Mouse (Mus musculus) ovary, postnatal 10 days (tissue): Measurements from ENCODE around the gene 2810004N23Rik.
"Not testable (repeated sequence)": the region's sequence is repeated elsewhere in the genome, so short reads cannot be mapped to it uniquely, and the experiment has no call there.

Experiments used
- DNase-seq: peaks from one replicate; pipeline ENCODE4 v3.0.0; 2022; ENCODE audit warnings: low spot score

2810004N23Rik gene

GRCm38 (mm10) chr8:124866669-124867068 is 3.7 kb upstream of the 2810004N23Rik start:
- no peak for DNase-seq

GRCm38 (mm10) chr8:124863729-124864128 is 809 bp upstream of the 2810004N23Rik start:
- DNase-seq, result no peak

GRCm38 (mm10) chr8:124863163-124863677 is 300 bp upstream of the 2810004N23Rik start:
- DNase-seq, result no peak

GRCm38 (mm10) chr8:124860188-124860587 is 2.7 kb downstream of the 2810004N23Rik start:
- no peak for DNase-seq

- DNase-seq, result no peak
These were observed 3.5 kb downstream of the 2810004N23Rik start for GRCm38 (mm10) chr8:124859466-124859865.

- no peak for DNase-seq
These were observed 9.4 kb downstream of the 2810004N23Rik start for GRCm38 (mm10) chr8:124853511-124853910.

GRCm38 (mm10) chr8:124845573-124845972 is 17.3 kb downstream of the 2810004N23Rik start:
- no peak for DNase-seq

- no peak for DNase-seq
These were observed 17.8 kb downstream of the 2810004N23Rik start for GRCm38 (mm10) chr8:124845131-124845530.

GRCm38 (mm10) chr8:124842929-124843328 is 20.0 kb downstream of the 2810004N23Rik start:
- DNase-seq, result not testable (repeated sequence)

- DNase-seq, result no peak
These were observed 21.1 kb downstream of the 2810004N23Rik start for GRCm38 (mm10) chr8:124841775-124842174.

- no peak for DNase-seq
These were observed 22.0 kb downstream of the 2810004N23Rik start for GRCm38 (mm10) chr8:124840900-124841299.

- DNase-seq, result no peak
These were observed 23.5 kb downstream of the 2810004N23Rik start for GRCm38 (mm10) chr8:124839371-124839770.

GRCm38 (mm10) chr8:124837956-124838355 is 25.0 kb downstream of the 2810004N23Rik start:
- DNase-seq, result no peak

- no peak for DNase-seq
These were observed 26.0 kb downstream of the 2810004N23Rik start for GRCm38 (mm10) chr8:124836907-124837306.

GRCm38 (mm10) chr8:124836273-124836672 is 26.6 kb downstream of the 2810004N23Rik start:
- DNase-seq, result no peak

- no peak for DNase-seq
These were observed 27.1 kb downstream of the 2810004N23Rik start for GRCm38 (mm10) chr8:124835848-124836247.

GRCm38 (mm10) chr8:124833430-124834205 is 29.3 kb downstream of the 2810004N23Rik start:
- no peak for DNase-seq

- DNase-seq, result no peak
These were observed 31.0 kb downstream of the 2810004N23Rik start for GRCm38 (mm10) chr8:124831941-124832340.

GRCm38 (mm10) chr8:124831531-124831930 is 31.4 kb downstream of the 2810004N23Rik start:
- no peak for DNase-seq

- no peak for DNase-seq
These were observed 32.9 kb downstream of the 2810004N23Rik start for GRCm38 (mm10) chr8:124830050-124830449.

GRCm38 (mm10) chr8:124828561-124829240 is 34.2 kb downstream of the 2810004N23Rik start:
- no peak for DNase-seq

- DNase-seq, result peak; percentile 26
These were observed 35.5 kb downstream of the 2810004N23Rik start for GRCm38 (mm10) chr8:124827387-124827786.

- no peak for DNase-seq
These were observed 36.3 kb downstream of the 2810004N23Rik start for GRCm38 (mm10) chr8:124826658-124827057.
